Mouse (Mus musculus) kidney, postnatal 36 days (tissue): ENCODE measurements at regions not wholly inside any gene's neighbourhood (a gene's known extent, or its start where the extent isn't known, plus 50 kb on each side); places are given as distances from the start of the nearest gene placed in this dataset.

ENCODE experiments used
- DNase-seq, 2 experiments: peaks; one replicate each; pipeline ENCODE4 v3.0.0; 2021 to 2022; ENCODE audit warnings: mixed read lengths in 2 of 2

GRCm38 (mm10) chr12:92509494-92509893 is 660.5 kb upstream of the Sel1l start:
- no peak for DNase-seq

GRCm38 (mm10) chr12:92508796-92509489 is 660.0 kb upstream of the Sel1l start:
- DNase-seq: no peak

GRCm38 (mm10) chr12:92483984-92484383 is 635.0 kb upstream of the Sel1l start:
- DNase-seq: no peak

- no peak for DNase-seq
These were observed 625.5 kb upstream of the Sel1l start for GRCm38 (mm10) chr12:92474293-92475062.

- DNase-seq: no peak
These were observed 602.3 kb upstream of the Sel1l start for GRCm38 (mm10) chr12:92451110-92451818.

GRCm38 (mm10) chr12:92418458-92418857 is 569.5 kb upstream of the Sel1l start:
- DNase-seq: no peak

GRCm38 (mm10) chr12:92405506-92405905 is 556.5 kb upstream of the Sel1l start:
- no peak for DNase-seq

- DNase-seq: no peak
These were observed 552.0 kb upstream of the Sel1l start for GRCm38 (mm10) chr12:92400987-92401386.

- no peak for DNase-seq
These were observed 537.2 kb upstream of the Sel1l start for GRCm38 (mm10) chr12:92386195-92386594.

- no peak for DNase-seq
These were observed 535.4 kb upstream of the Sel1l start for GRCm38 (mm10) chr12:92384266-92384937.

- peak; percentile 4 to 9 for DNase-seq
These were observed 530.2 kb upstream of the Sel1l start for GRCm38 (mm10) chr12:92379130-92379529.

GRCm38 (mm10) chr12:92365926-92366325 is 517.0 kb upstream of the Sel1l start:
- DNase-seq: no peak

GRCm38 (mm10) chr12:92353386-92354257 is 504.7 kb upstream of the Sel1l start:
- DNase-seq: no peak

GRCm38 (mm10) chr12:92318241-92318640 is 469.3 kb upstream of the Sel1l start:
- DNase-seq: no peak

- DNase-seq: peak; percentile 3 to 13
These were observed 468.7 kb upstream of the Sel1l start for GRCm38 (mm10) chr12:92317609-92318008.

- DNase-seq: no peak
These were observed 467.3 kb upstream of the Sel1l start for GRCm38 (mm10) chr12:92316285-92316684.

GRCm38 (mm10) chr12:92315820-92316219 is 466.9 kb upstream of the Sel1l start:
- DNase-seq: no peak

GRCm38 (mm10) chr12:92302951-92303591 is 454.1 kb upstream of the Sel1l start:
- DNase-seq: peak; percentile 51 to 81

- no peak for DNase-seq
These were observed 445.9 kb upstream of the Sel1l start for GRCm38 (mm10) chr12:92294887-92295286.

GRCm38 (mm10) chr12:92293341-92293720 is 444.4 kb upstream of the Sel1l start:
- no peak for DNase-seq
